Mouse (Mus musculus) bone marrow macrophage, adult 2 months (primary cell): ENCODE results near the gene Gnaz.

ENCODE experiments used
- CTCF ChIP-seq: IDR thresholded peaks from 2 replicates; pipeline ENCODE4 v1.5.1; 2012; ENCODE audit warnings: low read depth, mild to moderate bottlenecking, low read length, moderate library complexity
- POLR2A ChIP-seq: IDR thresholded peaks from 2 replicates; pipeline ENCODE4 v1.6.1; 2012; ENCODE audit warnings: mild to moderate bottlenecking, low read depth, low read length, borderline replicate concordance

- no peak for TF ChIP-seq CTCF
- TF ChIP-seq POLR2A: no peak
Observed at GRCm38 (mm10) chr10:74989814-74990213, 22.8 kb downstream of the Gnaz start.
